Mouse (Mus musculus): ENCODE measurements around the gene Gm21488. TPM values are rescaled to one million over a fixed set of nuclear protein-coding genes. Genes with fewer than 3 reads are reported as not detected.
"Not testable (repeated sequence)": the region's sequence is repeated elsewhere in the genome, so short reads cannot be mapped to it uniquely, and the experiment has no call there.

The Gm21488 gene
- not detected in 2 replicates for polyA plus RNA-seq (2012; rRNA removed)

DNA sequence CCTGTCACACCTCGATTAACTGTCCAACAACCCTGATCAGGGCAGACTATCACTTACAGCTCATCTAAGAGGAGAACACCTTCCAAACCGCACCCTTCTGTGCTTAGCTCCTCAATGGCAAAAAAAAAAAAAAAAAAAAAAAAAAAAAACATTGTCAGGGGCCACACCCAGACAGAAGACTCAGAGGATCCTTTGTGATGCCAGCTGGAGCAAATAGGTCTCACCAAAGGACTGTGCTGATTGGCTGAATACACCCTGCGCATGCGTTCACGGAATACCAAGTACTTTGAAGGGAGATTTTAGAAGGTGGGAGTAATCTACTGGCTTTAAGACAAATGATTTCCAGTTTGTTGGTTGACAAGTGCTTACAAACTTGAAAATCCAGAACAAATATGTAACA, at the start of gene Gm21488:
Gene Gm21488 (minus strand): TSS at position 101 of the 400 bp plus-strand sequence.
- no CpG with 5 or more reads among the region's 5 CpGs for WGBS
- H3K4me3 ChIP-seq (replicated peaks; ENCODE audit: extremely low read depth, low read depth, low read length); H3K4me1 ChIP-seq (ENCODE audit: control insufficient read depth, insufficient read depth, low read length); DNase-seq: not testable (repeated sequence)
